Mouse (Mus musculus) heart, adult 2 months (tissue): ENCODE data around the gene Olfr922.

Source experiments
- CTCF ChIP-seq: fragments of 200-600 bp; IDR thresholded peaks from 2 replicates; pipeline ENCODE4 v1.8.1; 2022; ENCODE audit warnings: antibody characterized with exemption, mild to moderate bottlenecking, moderate library complexity
- EP300 ChIP-seq: fragments of 200-500 bp; IDR thresholded peaks from 2 replicates; pipeline ENCODE4 v1.6.1; 2011; ENCODE audit warnings: low read depth, low read length, control low read depth; ENCODE audit not compliant: insufficient read depth
- POLR2A ChIP-seq: fragments of 200-500 bp; IDR thresholded peaks from 2 replicates; pipeline ENCODE4 v1.6.1; 2011; ENCODE audit warnings: mild to moderate bottlenecking, low read depth, low read length, control low read depth; ENCODE audit not compliant: insufficient read depth

DNA sequence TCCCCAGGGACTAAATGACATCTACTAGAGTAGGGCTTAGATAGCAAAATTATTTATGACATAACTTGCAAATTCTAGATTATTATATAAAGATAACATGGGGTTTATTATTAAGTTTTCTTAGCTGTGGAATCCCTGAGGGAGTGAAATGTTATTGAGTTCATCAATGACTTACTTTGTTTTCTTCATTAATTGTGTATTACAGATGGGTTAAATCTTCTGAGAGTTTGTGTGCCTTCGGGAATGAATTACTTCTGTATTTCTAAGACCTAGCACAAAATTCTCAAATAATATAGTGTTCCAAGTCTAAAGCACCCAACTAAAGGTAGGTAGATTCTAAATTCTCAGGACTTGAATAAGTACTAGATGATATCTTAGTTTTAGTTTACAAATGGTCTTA is 29.7 kb downstream of the Olfr922 start, which contains the start of gene Olfr924:
- TF ChIP-seq CTCF (no peak), POLR2A (no peak), EP300 (no peak)
